Mouse (Mus musculus) limb, embryonic 14.5 days (tissue): ENCODE data around the gene Ccdc6. TPM values are rescaled to one million over a fixed set of nuclear protein-coding genes. Genes with fewer than 3 reads are reported as not detected.

Experiments
- ATAC-seq: fragments of 200-750 bp; cut with Nextera tagmentation; 2 replicates; pipeline ENCODE4 v1.8.0; 2017; ENCODE audit warnings: low read depth, moderate number of reproducible peaks, moderate TSS enrichment; ENCODE audit not compliant: low FRiP score
- DNase-seq: peaks from one replicate; pipeline ENCODE4 v3.0.0-alpha.2; 2015; ENCODE audit warnings: low spot score
- H3K27ac ChIP-seq: fragments of 300-500 bp; sonication (generic); replicated peaks from 2 replicates; pipeline ENCODE4 v1.5.1; 2014; ENCODE audit warnings: low read depth, mild to moderate bottlenecking, low read length, moderate library complexity, mixed read lengths
- H3K27me3 ChIP-seq: fragments of 300-500 bp; sonication (generic); 2 replicates; pipeline ENCODE4 v1.6.1; 2014; ENCODE audit warnings: low read length, mixed read lengths; ENCODE audit not compliant: control insufficient read depth, insufficient read depth
- H3K36me3 ChIP-seq: fragments of 300-500 bp; sonication (generic); 2 replicates; pipeline ENCODE4 v1.6.1; 2014; ENCODE audit warnings: mild to moderate bottlenecking, low read length, moderate library complexity, mixed read lengths; ENCODE audit not compliant: control insufficient read depth, insufficient read depth
- H3K4me1 ChIP-seq: fragments of 300-500 bp; sonication (generic); 2 replicates; pipeline ENCODE4 v1.6.1; 2014; ENCODE audit warnings: antibody characterized with exemption, low read length, mixed read lengths; ENCODE audit not compliant: control insufficient read depth, insufficient read depth
- H3K4me2 ChIP-seq: fragments of 300-500 bp; sonication (generic); replicated peaks from 2 replicates; pipeline ENCODE4 v1.6.1; 2014; ENCODE audit warnings: low read depth, mild to moderate bottlenecking, low read length, moderate library complexity; ENCODE audit not compliant: severe bottlenecking
- H3K4me3 ChIP-seq: fragments of 300-500 bp; sonication (generic); replicated peaks from 2 replicates; pipeline ENCODE4 v1.5.1; 2014; ENCODE audit warnings: low read length
- H3K9ac ChIP-seq: fragments of 300-500 bp; sonication (generic); 2 replicates; pipeline ENCODE4 v1.6.1; 2014; ENCODE audit warnings: mild to moderate bottlenecking, low read depth, low read length, moderate library complexity; ENCODE audit not compliant: severe bottlenecking
- H3K9me3 ChIP-seq: fragments of 300-500 bp; sonication (generic); 2 replicates; pipeline ENCODE4 v1.6.1; 2016; ENCODE audit warnings: low read length; ENCODE audit not compliant: control insufficient read depth
- POLR2A ChIP-seq: fragments of 200-500 bp; IDR thresholded peaks from 2 replicates; pipeline ENCODE4 v1.8.0; 2012; ENCODE audit warnings: inconsistent platforms, mild to moderate bottlenecking, moderate library complexity, borderline replicate concordance; ENCODE audit not compliant: insufficient read depth, insufficient read length; ENCODE audit errors: extremely low read depth
- WGBS: fragments of 180-500 bp; shearing (Covaris S2); extraction: QIAGEN DNeasy Blood & Tissue Kit; methylation state at CpG from one replicate; pipeline ENCODE4 v1.1.7; 2014; 5-methylcytosine and 5-hydroxymethylcytosine counted together
- polyA plus RNA-seq, 2 experiments: library from polyadenylated mRNA; depleted of rRNA in 1 of 2; stranded (reverse) in 1 of 2; unstranded in 1 of 2; fragments of >200 nt; fragmentation: Nextera tagmentation in 1 of 2; extraction: Ambion mirVana in 1 of 2; gene quantifications; 2 replicates each; pipeline versions ENCODE4 v1.2.1 to v1.2.3; 2012 to 2014

Ccdc6 gene
- polyA plus RNA-seq, 2 experiments = 23.1 to 29.6 TPM

GRCm38 (mm10) chr10:70197601-70198000, 100.7 kb downstream of the Ccdc6 start:
- WGBS = 79% methylated on average over 2 of the region's 2 CpGs
- no peak overlapping the region for H3K4me2 ChIP-seq
- no peak overlapping the region for H3K27ac ChIP-seq
- H3K4me3 ChIP-seq = no peak overlapping the region
- H3K27me3 ChIP-seq = no peaks in the 10 kb centered on the region
- no peaks in the 10 kb centered on the region for H3K9me3 ChIP-seq
- TF ChIP-seq POLR2A = no peak
- H3K4me1 ChIP-seq = no peaks in the 10 kb centered on the region
- peaks cover 13% of the 10 kb centered on the region; the same call in 1 of the 2 replicates for H3K36me3 ChIP-seq
- DNase-seq = no peak
- ATAC-seq = no peak
- H3K9ac ChIP-seq = no peak overlapping the region

- DNase-seq = no peak
- no peak for ATAC-seq
These were observed 101.1 kb downstream of the Ccdc6 start for GRCm38 (mm10) chr10:70198012-70198411.

GRCm38 (mm10) chr10:70198951-70199463, 102.1 kb downstream of the Ccdc6 start:
- no peak for ATAC-seq
- no peak for DNase-seq
- H3K4me1 ChIP-seq = peaks cover under 1% of the 10 kb centered on the region; the same call in 1 of the 2 replicates
- H3K9me3 ChIP-seq = no peaks in the 10 kb centered on the region
- H3K27ac ChIP-seq = no peak overlapping the region
- no peak overlapping the region for H3K4me2 ChIP-seq
- H3K27me3 ChIP-seq = no peaks in the 10 kb centered on the region
- 0 out of 2 replicates have a peak, but pooled peaks cover 1% of the 10 kb centered on the region for H3K36me3 ChIP-seq
- no peak overlapping the region for H3K9ac ChIP-seq
- TF ChIP-seq POLR2A = no peak
- 93% methylated on average over 7 of the region's 7 CpGs for WGBS
- no peak overlapping the region for H3K4me3 ChIP-seq

More at GRCm38 (mm10) chr10:70198012-70198411, 101.1 kb downstream of the Ccdc6 start:
- Histone ChIP-seq H3K27me3 (no peaks in the 10 kb centered on the region), H3K27ac (no peak overlapping the region), H3K4me1 (no peaks in the 10 kb centered on the region), H3K9me3 (no peaks in the 10 kb centered on the region), H3K4me3 (no peak overlapping the region), H3K4me2 (no peak overlapping the region), H3K9ac (no peak overlapping the region), H3K36me3 (0 out of 2 replicates have a peak, but pooled peaks cover 9% of the 10 kb centered on the region)
- no peak for TF ChIP-seq POLR2A
- 73% methylated on average over 6 of the region's 6 CpGs for WGBS

DNA sequence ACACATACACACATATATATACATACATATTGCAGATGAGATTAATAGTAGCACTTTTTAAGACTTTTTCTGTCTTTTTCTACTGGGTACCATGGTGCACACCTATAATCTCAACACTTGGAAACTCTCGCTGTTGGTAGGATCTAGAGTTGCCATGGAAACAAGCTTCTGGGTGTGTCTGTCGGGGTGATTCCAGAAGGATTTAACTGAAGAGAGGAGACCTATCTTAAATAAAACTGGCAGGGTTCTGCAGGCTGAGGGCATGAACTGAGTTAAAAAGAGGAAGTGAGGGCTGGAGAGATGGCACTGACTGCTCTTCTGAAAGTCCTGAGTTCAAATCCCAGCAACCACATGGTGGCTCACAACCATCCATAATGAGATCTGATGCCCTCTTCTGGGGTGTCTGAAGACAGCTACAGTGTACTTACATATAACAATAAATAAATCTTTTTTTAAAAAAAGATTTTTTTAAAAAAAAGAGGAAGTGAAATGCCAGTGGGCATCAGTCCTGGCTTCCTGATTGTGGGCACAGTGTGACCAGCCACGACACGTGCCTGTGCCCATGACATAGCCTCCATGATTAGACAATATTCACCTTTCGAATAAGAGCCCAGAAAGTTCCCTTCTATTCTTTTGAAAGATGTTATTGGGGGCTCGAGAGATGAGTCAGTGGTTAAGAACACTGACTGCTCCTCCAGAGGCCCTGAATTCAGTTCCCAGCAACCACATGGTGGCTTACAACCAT, 102.7 kb downstream of the Ccdc6 start:
- no peaks in the 10 kb centered on the region for H3K36me3 ChIP-seq
- no peak overlapping the region for H3K9ac ChIP-seq
- H3K27me3 ChIP-seq = no peaks in the 10 kb centered on the region
- H3K4me3 ChIP-seq = no peak overlapping the region
- H3K4me1 ChIP-seq = peaks cover 4% of the 10 kb centered on the region
- H3K27ac ChIP-seq = no peak overlapping the region
- ATAC-seq = no peak
- no peaks in the 10 kb centered on the region for H3K9me3 ChIP-seq
- 87% methylated on average over 6 of the region's 6 CpGs for WGBS
- no peak for TF ChIP-seq POLR2A
- DNase-seq = no peak
- H3K4me2 ChIP-seq = no peak overlapping the region

DNA sequence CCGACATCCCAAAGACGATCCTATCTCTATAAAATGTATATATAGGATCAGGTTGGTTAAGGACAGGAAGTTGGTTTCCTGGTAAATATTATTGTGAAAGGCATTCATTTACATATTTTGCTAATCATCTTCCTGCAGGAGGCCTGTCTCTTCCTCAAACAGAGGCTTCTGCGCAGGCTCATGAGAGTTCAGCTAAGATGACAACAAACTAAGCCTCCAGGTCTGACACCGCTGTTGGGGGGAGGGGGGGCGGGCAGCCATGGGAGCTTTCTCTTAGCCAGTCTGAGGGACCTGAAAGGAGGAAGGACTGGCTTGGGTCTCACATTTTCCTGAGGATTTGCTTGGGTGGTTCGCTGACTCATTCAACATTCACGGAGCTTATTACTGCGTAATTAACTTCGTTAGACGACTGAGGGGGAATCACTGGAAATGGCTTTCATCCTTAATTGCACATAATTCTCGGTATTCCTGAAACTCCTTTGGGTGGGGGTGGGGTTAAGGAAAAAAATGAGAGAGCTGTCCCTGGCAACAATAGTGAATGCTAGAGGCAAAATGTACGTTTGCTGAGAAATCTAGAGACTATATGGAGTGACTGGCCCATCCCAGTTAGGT, 104.1 kb downstream of the Ccdc6 start:
- Histone ChIP-seq H3K9ac (no peak overlapping the region), H3K4me2 (no peak overlapping the region), H3K4me1 (peaks cover 10% of the 10 kb centered on the region), H3K27ac (no peak overlapping the region), H3K4me3 (no peak overlapping the region), H3K9me3 (no peaks in the 10 kb centered on the region), H3K27me3 (no peaks in the 10 kb centered on the region), H3K36me3 (no peaks in the 10 kb centered on the region)
- WGBS = 65% methylated on average over 12 of the region's 12 CpGs
- DNase-seq (no peak), ATAC-seq (no peak)
- no peak for TF ChIP-seq POLR2A
